Mouse (Mus musculus) stomach, embryonic 14.5 days (tissue): ENCODE data around the gene Snx29. TPM values are rescaled to one million over a fixed set of nuclear protein-coding genes. Genes with fewer than 3 reads are reported as not detected.

Source experiments
- ATAC-seq: fragments of 200-750 bp; cut with Nextera tagmentation; 2 replicates; pipeline ENCODE4 v1.8.0; 2017; ENCODE audit warnings: low read depth, moderate TSS enrichment; ENCODE audit not compliant: insufficient number of reproducible peaks, insufficient read depth, low FRiP score
- H3K27ac ChIP-seq: fragments of 300-500 bp; sonication (generic); 2 replicates; pipeline ENCODE4 v1.5.1; 2014; ENCODE audit warnings: mild to moderate bottlenecking, low read length, moderate library complexity, mixed read lengths
- H3K27me3 ChIP-seq: fragments of 300-500 bp; sonication (generic); 2 replicates; pipeline ENCODE4 v1.6.1; 2014; ENCODE audit warnings: low read length, control low read depth, mixed read lengths; ENCODE audit not compliant: control insufficient read depth, insufficient read depth
- H3K36me3 ChIP-seq: fragments of 300-500 bp; sonication (generic); 2 replicates; pipeline ENCODE4 v1.6.1; 2014; ENCODE audit warnings: mild to moderate bottlenecking, control low read depth, low read length, moderate library complexity, mixed read lengths; ENCODE audit not compliant: control insufficient read depth, insufficient read depth
- H3K4me1 ChIP-seq: fragments of 300-500 bp; sonication (generic); 2 replicates; pipeline ENCODE4 v1.6.1; 2014; ENCODE audit warnings: low read length, control low read depth, mixed read lengths; ENCODE audit not compliant: control insufficient read depth, insufficient read depth
- H3K4me2 ChIP-seq: fragments of 300-500 bp; sonication (generic); replicated peaks from 2 replicates; pipeline ENCODE4 v1.6.1; 2014; ENCODE audit warnings: low read depth, low read length, control low read depth
- H3K4me3 ChIP-seq: fragments of 300-500 bp; sonication (generic); 2 replicates; pipeline ENCODE4 v1.5.1; 2014; ENCODE audit warnings: low read depth, low read length, control low read depth
- H3K9ac ChIP-seq: fragments of 300-500 bp; sonication (generic); replicated peaks from 2 replicates; pipeline ENCODE4 v1.6.1; 2014; ENCODE audit warnings: low read depth, mild to moderate bottlenecking, control low read depth, low read length, moderate library complexity, mixed read lengths
- H3K9me3 ChIP-seq: fragments of 300-500 bp; sonication (generic); 2 replicates; pipeline ENCODE4 v1.6.1; 2016; ENCODE audit warnings: low read depth, low read length, control low read depth; ENCODE audit not compliant: control insufficient read depth
- WGBS: fragments of 180-500 bp; shearing (Covaris S2); extraction: QIAGEN DNeasy Blood & Tissue Kit; methylation state at CpG from one replicate; pipeline ENCODE4 v1.1.7; 2014; 5-methylcytosine and 5-hydroxymethylcytosine counted together
- polyA plus RNA-seq: library from polyadenylated mRNA; unstranded; fragments of >200 nt; fragmentation: Nextera tagmentation; extraction: Ambion mirVana; gene quantifications from 2 replicates; pipeline ENCODE4 v1.2.1, GENCODE M21; 2014

The Snx29 gene
- polyA plus RNA-seq, 1 experiment from 2014 or later = 13.6 TPM

GRCm38 (mm10) chr16:11368412-11368811 is 45.7 kb downstream of the Snx29 start:
- Histone ChIP-seq H3K4me2 (no peak overlapping the region), H3K9me3 (no peaks in the 10 kb centered on the region), H3K27me3 (no peaks in the 10 kb centered on the region), H3K27ac (no peak overlapping the region), H3K36me3 (no peaks in the 10 kb centered on the region), H3K9ac (no peak overlapping the region), H3K4me1 (no peaks in the 10 kb centered on the region), H3K4me3 (no peak overlapping the region)
- WGBS = 80% methylated on average over 3 of the region's 3 CpGs
- ATAC-seq = no peak

GRCm38 (mm10) chr16:11369162-11369561 is 46.5 kb downstream of the Snx29 start:
- H3K27ac ChIP-seq = no peak overlapping the region
- H3K9ac ChIP-seq = no peak overlapping the region
- no peak overlapping the region for H3K4me3 ChIP-seq
- H3K9me3 ChIP-seq = no peaks in the 10 kb centered on the region
- no peaks in the 10 kb centered on the region for H3K27me3 ChIP-seq
- ATAC-seq = no peak
- no peak overlapping the region for H3K4me2 ChIP-seq
- H3K36me3 ChIP-seq = no peaks in the 10 kb centered on the region
- WGBS = 57% methylated on average over 4 of the region's 4 CpGs
- H3K4me1 ChIP-seq = no peaks in the 10 kb centered on the region

GRCm38 (mm10) chr16:11369642-11370041 is 46.9 kb downstream of the Snx29 start:
- ATAC-seq = no peak
- no peaks in the 10 kb centered on the region for H3K9me3 ChIP-seq
- no peaks in the 10 kb centered on the region for H3K36me3 ChIP-seq
- WGBS = 25% methylated on average over 1 of the region's 1 CpGs
- H3K4me3 ChIP-seq = no peak overlapping the region
- no peaks in the 10 kb centered on the region for H3K27me3 ChIP-seq
- no peaks in the 10 kb centered on the region for H3K4me1 ChIP-seq
- no peak overlapping the region for H3K4me2 ChIP-seq
- no peak overlapping the region for H3K27ac ChIP-seq
- no peak overlapping the region for H3K9ac ChIP-seq

GRCm38 (mm10) chr16:11370132-11370544 is 47.4 kb downstream of the Snx29 start:
- Histone ChIP-seq H3K27me3 (no peaks in the 10 kb centered on the region), H3K4me1 (no peaks in the 10 kb centered on the region), H3K9me3 (no peaks in the 10 kb centered on the region), H3K4me3 (no peak overlapping the region), H3K4me2 (no peak overlapping the region), H3K9ac (no peak overlapping the region), H3K36me3 (no peaks in the 10 kb centered on the region), H3K27ac (no peak overlapping the region)
- WGBS = 65% methylated on average over 7 of the region's 7 CpGs
- ATAC-seq = no peak

GRCm38 (mm10) chr16:11379264-11379663 is 56.6 kb downstream of the Snx29 start:
- no peak overlapping the region for H3K4me2 ChIP-seq
- H3K27me3 ChIP-seq = no peaks in the 10 kb centered on the region
- no peak overlapping the region for H3K9ac ChIP-seq
- H3K36me3 ChIP-seq = no peaks in the 10 kb centered on the region
- WGBS = 79% methylated on average over 3 of the region's 3 CpGs
- no peaks in the 10 kb centered on the region for H3K9me3 ChIP-seq
- no peak overlapping the region for H3K4me3 ChIP-seq
- H3K27ac ChIP-seq = no peak overlapping the region
- ATAC-seq = no peak
- H3K4me1 ChIP-seq = no peaks in the 10 kb centered on the region

- H3K9ac ChIP-seq = no peak overlapping the region
- 92% methylated on average over 5 of the region's 5 CpGs for WGBS
- no peak overlapping the region for H3K4me2 ChIP-seq
- no peaks in the 10 kb centered on the region for H3K9me3 ChIP-seq
- no peak overlapping the region for H3K4me3 ChIP-seq
- no peaks in the 10 kb centered on the region for H3K36me3 ChIP-seq
- ATAC-seq = no peak
- H3K4me1 ChIP-seq = no peaks in the 10 kb centered on the region
- H3K27ac ChIP-seq = no peak overlapping the region
- H3K27me3 ChIP-seq = no peaks in the 10 kb centered on the region
Observed at GRCm38 (mm10) chr16:11380038-11380437, 57.3 kb downstream of the Snx29 start.

GRCm38 (mm10) chr16:11380871-11381270 is 58.2 kb downstream of the Snx29 start:
- H3K4me3 ChIP-seq = no peak overlapping the region
- H3K36me3 ChIP-seq = no peaks in the 10 kb centered on the region
- H3K27me3 ChIP-seq = no peaks in the 10 kb centered on the region
- no peaks in the 10 kb centered on the region for H3K4me1 ChIP-seq
- no peak overlapping the region for H3K4me2 ChIP-seq
- H3K9ac ChIP-seq = no peak overlapping the region
- no peak overlapping the region for H3K27ac ChIP-seq
- no peak for ATAC-seq
- 82% methylated on average over 8 of the region's 8 CpGs for WGBS
- H3K9me3 ChIP-seq = no peaks in the 10 kb centered on the region

- no peak overlapping the region for H3K4me2 ChIP-seq
- no peak overlapping the region for H3K9ac ChIP-seq
- H3K4me3 ChIP-seq = no peak overlapping the region
- no peaks in the 10 kb centered on the region for H3K27me3 ChIP-seq
- no peaks in the 10 kb centered on the region for H3K9me3 ChIP-seq
- no peak for ATAC-seq
- 67% methylated on average over 5 of the region's 5 CpGs for WGBS
- H3K4me1 ChIP-seq = no peaks in the 10 kb centered on the region
- no peaks in the 10 kb centered on the region for H3K36me3 ChIP-seq
- no peak overlapping the region for H3K27ac ChIP-seq
Observed at GRCm38 (mm10) chr16:11384361-11384760, 61.7 kb downstream of the Snx29 start.

GRCm38 (mm10) chr16:11385150-11385549 is 62.4 kb downstream of the Snx29 start:
- H3K4me3 ChIP-seq = no peak overlapping the region
- H3K27me3 ChIP-seq = no peaks in the 10 kb centered on the region
- H3K4me2 ChIP-seq = no peak overlapping the region
- H3K9ac ChIP-seq = no peak overlapping the region
- H3K27ac ChIP-seq = no peak overlapping the region
- H3K9me3 ChIP-seq = no peaks in the 10 kb centered on the region
- WGBS = 73% methylated on average over 5 of the region's 5 CpGs
- H3K4me1 ChIP-seq = no peaks in the 10 kb centered on the region
- ATAC-seq = no peak
- no peaks in the 10 kb centered on the region for H3K36me3 ChIP-seq
